22 mouse cellular contexts compared by ENCODE assay signal in genomic region chr16:72914068-72914630, GRCm38 (mm10).
A peak's percentile ranks its signal among the peaks of the same experiment; 100 is the strongest.
DNase-seq lines count a peak whose midpoint lies in the region; ATAC-seq lines count a peak whose summit lies in the region.
"Had no signal": no experiment of that assay in that cellular context is flagged by ENCODE, and none has a peak within 500 bp of the region (broad histone marks: within the 10 kb centered on the region; RNA-seq: fewer than 3 reads in every experiment).

No protein-coding gene starts in this region.

- H3K4me1 ChIP-seq in forebrain, embryonic 13.5 days = no peaks in the 10 kb centered on the region
- H3K4me1 ChIP-seq in forebrain, embryonic 11.5 days (replicated peaks; ENCODE audit: control insufficient read depth, insufficient read depth, low read length) = no peaks in the 10 kb centered on the region
- H3K4me1 ChIP-seq in hindbrain, embryonic 12.5 days = peaks cover 6% of the 10 kb centered on the region; the same call in 1 of the 2 replicates
- H3K4me1 ChIP-seq in hindbrain, embryonic 10.5 days (replicated peaks) = no peaks in the 10 kb centered on the region; the same call in 1 of the 2 replicates
- peaks cover 5% of the 10 kb centered on the region; the same call in 1 of the 2 replicates for H3K4me1 ChIP-seq in midbrain, embryonic 15.5 days
- H3K4me1 ChIP-seq in midbrain, embryonic 16.5 days (ENCODE audit: control insufficient read depth, insufficient read depth, low read length) = no peaks in the 10 kb centered on the region; the same call in 1 of the 2 replicates
- H3K4me1 ChIP-seq: heart, embryonic 15.5 days; intestine, embryonic 15.5 days; limb, embryonic 12.5 days; liver, embryonic 13.5 days had no signal

- no peak for DNase-seq in forebrain, embryonic 11.5 days (ENCODE audit: low spot score)
- no peak for DNase-seq in hindbrain, embryonic 10.5 days (ENCODE audit: low spot score)
- DNase-seq in retina, postnatal 1 day = peak; percentile 43
- no peak for DNase-seq in gastrocnemius, adult 8-10 months (ENCODE audit: low spot score in 2 of 2)
- DNase-seq: adrenal gland, adult 2 months; cerebellum, adult 9-11 months; gastrocnemius, adult 2 months; heart, adult 18-20 months; heart, postnatal 4 days; liver, embryonic 13.5 days; lung, embryonic 14.5 days; lung, postnatal 36 days; spleen, adult 18-20 months; thymus, postnatal 36 days had no signal

- H3K4me3 ChIP-seq in forebrain, embryonic 13.5 days = no peak overlapping the region
- H3K4me3 ChIP-seq in forebrain, embryonic 11.5 days (ENCODE audit: low read depth, low read length) = no peak overlapping the region
- no peak overlapping the region for H3K4me3 ChIP-seq in hindbrain, embryonic 12.5 days
- no peak overlapping the region for H3K4me3 ChIP-seq in hindbrain, embryonic 10.5 days
- H3K4me3 ChIP-seq in midbrain, embryonic 15.5 days = no peak overlapping the region
- no peak overlapping the region for H3K4me3 ChIP-seq in midbrain, embryonic 16.5 days (ENCODE audit: low read depth, low read length)
- H3K4me3 ChIP-seq: embryonic facial prominence, embryonic 13.5 days; gastrocnemius, adult 2 months; heart, embryonic 15.5 days; intestine, embryonic 15.5 days; limb, embryonic 12.5 days; liver, embryonic 13.5 days had no signal

- no peaks in the 10 kb centered on the region for H3K36me3 ChIP-seq in forebrain, embryonic 13.5 days (ENCODE audit: poor library complexity, severe bottlenecking)
- no peaks in the 10 kb centered on the region for H3K36me3 ChIP-seq in forebrain, embryonic 11.5 days (ENCODE audit: control insufficient read depth, insufficient read depth, low read length)
- H3K36me3 ChIP-seq in hindbrain, embryonic 12.5 days = no peaks in the 10 kb centered on the region
- no peaks in the 10 kb centered on the region for H3K36me3 ChIP-seq in hindbrain, embryonic 10.5 days
- no peaks in the 10 kb centered on the region for H3K36me3 ChIP-seq in midbrain, embryonic 15.5 days (replicated peaks)
- no peaks in the 10 kb centered on the region for H3K36me3 ChIP-seq in midbrain, embryonic 16.5 days (ENCODE audit: control insufficient read depth, insufficient read depth, low read length)
- H3K36me3 ChIP-seq: embryonic facial prominence, embryonic 13.5 days; heart, embryonic 15.5 days; intestine, embryonic 15.5 days; limb, embryonic 12.5 days; liver, embryonic 13.5 days had no signal

- WGBS in forebrain, embryonic 13.5 days = 77% methylated on average over 4 of the region's 4 CpGs
- 82% methylated on average over 4 of the region's 4 CpGs for WGBS in forebrain, embryonic 11.5 days
- WGBS in hindbrain, embryonic 12.5 days = 67% methylated on average over 4 of the region's 4 CpGs
- WGBS in hindbrain, embryonic 10.5 days = 80% methylated on average over 4 of the region's 4 CpGs
- WGBS in midbrain, embryonic 15.5 days = 60% methylated on average over 4 of the region's 4 CpGs
- 60% methylated on average over 4 of the region's 4 CpGs for WGBS in midbrain, embryonic 16.5 days

- ATAC-seq in forebrain, embryonic 13.5 days = 0 out of 2 replicates have a peak, but pooled peaks have one; percentile 24
- no peak for ATAC-seq in forebrain, embryonic 11.5 days (replicated peaks; ENCODE audit: low FRiP score)
- ATAC-seq in hindbrain, embryonic 12.5 days (ENCODE audit: low FRiP score) = peak; percentile 71
- no peak for ATAC-seq in midbrain, embryonic 15.5 days (replicated peaks)
- no peak for ATAC-seq in midbrain, embryonic 16.5 days
- ATAC-seq: intestine, embryonic 15.5 days had no signal

- no peaks in the 10 kb centered on the region for H3K27me3 ChIP-seq in forebrain, embryonic 13.5 days
- H3K27me3 ChIP-seq in forebrain, embryonic 11.5 days (ENCODE audit: control insufficient read depth, insufficient read depth, low read length) = no peaks in the 10 kb centered on the region
- H3K27me3 ChIP-seq in hindbrain, embryonic 12.5 days = no peaks in the 10 kb centered on the region
- no peaks in the 10 kb centered on the region for H3K27me3 ChIP-seq in hindbrain, embryonic 10.5 days (ENCODE audit: insufficient read depth, poor library complexity, severe bottlenecking)
- H3K27me3 ChIP-seq in midbrain, embryonic 15.5 days (replicated peaks) = no peaks in the 10 kb centered on the region
- H3K27me3 ChIP-seq in midbrain, embryonic 16.5 days (ENCODE audit: control insufficient read depth, insufficient read depth, low read depth, low read length) = no peaks in the 10 kb centered on the region
- H3K27me3 ChIP-seq: embryonic facial prominence, embryonic 13.5 days; heart, embryonic 15.5 days; intestine, embryonic 15.5 days; liver, embryonic 13.5 days had no signal

- no peak overlapping the region for H3K9ac ChIP-seq in forebrain, embryonic 13.5 days
- no peak overlapping the region for H3K9ac ChIP-seq in forebrain, embryonic 11.5 days (ENCODE audit: low read length)
- no peak overlapping the region for H3K9ac ChIP-seq in hindbrain, embryonic 12.5 days
- H3K9ac ChIP-seq in midbrain, embryonic 15.5 days = no peak overlapping the region
- no peak overlapping the region for H3K9ac ChIP-seq in midbrain, embryonic 16.5 days (ENCODE audit: low read depth, low read length)
- H3K9ac ChIP-seq: embryonic facial prominence, embryonic 13.5 days; heart, embryonic 15.5 days; intestine, embryonic 15.5 days; limb, embryonic 12.5 days; liver, embryonic 13.5 days; lung, embryonic 14.5 days had no signal

- H3K4me2 ChIP-seq in forebrain, embryonic 13.5 days = no peak overlapping the region
- H3K4me2 ChIP-seq in forebrain, embryonic 11.5 days (ENCODE audit: low read depth, low read length, severe bottlenecking) = no peak overlapping the region
- no peak overlapping the region for H3K4me2 ChIP-seq in hindbrain, embryonic 12.5 days (replicated peaks)
- H3K4me2 ChIP-seq in midbrain, embryonic 15.5 days = no peak overlapping the region
- H3K4me2 ChIP-seq in midbrain, embryonic 16.5 days (ENCODE audit: low read length) = no peak overlapping the region
- H3K4me2 ChIP-seq: embryonic facial prominence, embryonic 13.5 days; heart, embryonic 15.5 days; intestine, embryonic 15.5 days; limb, embryonic 12.5 days; liver, embryonic 13.5 days; lung, embryonic 14.5 days had no signal

- H3K27ac ChIP-seq in forebrain, embryonic 13.5 days = no peak overlapping the region
- no peak overlapping the region for H3K27ac ChIP-seq in forebrain, embryonic 11.5 days (ENCODE audit: low read depth, low read length)
- peak overlapping the region; percentile 31; the same call in 1 of the 2 replicates for H3K27ac ChIP-seq in hindbrain, embryonic 12.5 days
- H3K27ac ChIP-seq in hindbrain, embryonic 10.5 days = no peak overlapping the region
- H3K27ac ChIP-seq in midbrain, embryonic 15.5 days = peak overlapping the region; percentile 41; the same call in 1 of the 2 replicates
- no peak overlapping the region for H3K27ac ChIP-seq in midbrain, embryonic 16.5 days (ENCODE audit: low read length)
- H3K27ac ChIP-seq: embryonic facial prominence, embryonic 13.5 days; gastrocnemius, adult 2 months; heart, embryonic 15.5 days; intestine, embryonic 15.5 days; limb, embryonic 12.5 days; liver, embryonic 13.5 days had no signal

- no peaks in the 10 kb centered on the region for H3K9me3 ChIP-seq in forebrain, embryonic 13.5 days (replicated peaks)
- no peaks in the 10 kb centered on the region for H3K9me3 ChIP-seq in forebrain, embryonic 11.5 days (ENCODE audit: control insufficient read depth, low read length)
- no peaks in the 10 kb centered on the region for H3K9me3 ChIP-seq in hindbrain, embryonic 12.5 days (replicated peaks)
- H3K9me3 ChIP-seq in hindbrain, embryonic 10.5 days = no peaks in the 10 kb centered on the region
- H3K9me3 ChIP-seq in midbrain, embryonic 15.5 days = no peaks in the 10 kb centered on the region
- H3K9me3 ChIP-seq in midbrain, embryonic 16.5 days (replicated peaks; ENCODE audit: control insufficient read depth, low read length, poor library complexity, severe bottlenecking) = no peaks in the 10 kb centered on the region
- H3K9me3 ChIP-seq: embryonic facial prominence, embryonic 13.5 days; heart, embryonic 15.5 days; intestine, embryonic 15.5 days; limb, embryonic 12.5 days; liver, embryonic 13.5 days had no signal

Comparison
In these comparisons a context has a peak if more than half of its experiments do, and no peak if none do; other contexts are left out.
1. ATAC-seq: peak in forebrain, embryonic 13.5 days (single experiment) and hindbrain, embryonic 12.5 days (single experiment); none in forebrain, embryonic 11.5 days (single experiment), midbrain, embryonic 15.5 days (single experiment) and midbrain, embryonic 16.5 days (single experiment).
2. H3K27ac ChIP-seq: peak in hindbrain, embryonic 12.5 days (single experiment) and midbrain, embryonic 15.5 days (single experiment); none in forebrain, embryonic 13.5 days (single experiment), forebrain, embryonic 11.5 days (single experiment), hindbrain, embryonic 10.5 days (single experiment) and midbrain, embryonic 16.5 days (single experiment).